In genomic region chr11:75421375-75422012, GRCm38 (mm10) we compare ENCODE assay signal across 9 mouse cellular contexts. TPM values are rescaled to one million over a fixed set of nuclear protein-coding genes. Genes with fewer than 3 reads are reported as not detected.
DNase-seq lines count a peak whose midpoint lies in the region; ATAC-seq lines count a peak whose summit lies in the region.
"Had no signal": no experiment of that assay in that cellular context is flagged by ENCODE, and none has a peak within 500 bp of the region (broad histone marks: within the 10 kb centered on the region; RNA-seq: fewer than 3 reads in every experiment).

No protein-coding gene starts in this region.

- no peaks in the 10 kb centered on the region for H3K27me3 ChIP-seq in limb, embryonic 15.5 days

- peak overlapping the region; percentile 52 for H3K4me2 ChIP-seq in limb, embryonic 15.5 days

- H3K9me3 ChIP-seq in limb, embryonic 15.5 days = no peaks in the 10 kb centered on the region

- peak; percentile 47 for DNase-seq in adrenal gland, postnatal 14 days
- no peak for DNase-seq in adrenal gland, adult 18-20 months (ENCODE audit: low spot score in 2 of 2)
- DNase-seq in 3T3-L1 (ENCODE audit: low read depth, low spot score) = peak; percentile 92
- DNase-seq in gastrocnemius, postnatal 25 days = peak; percentile 56
- DNase-seq in left cerebral cortex, adult 11 months (ENCODE audit: low spot score) = no peak
- no peak for DNase-seq in right cerebral cortex, postnatal 4 days

- WGBS in limb, embryonic 15.5 days = 30% methylated on average over 6 of the region's 6 CpGs

- peak overlapping the region; percentile 47; the same call in 1 of the 2 replicates for H3K9ac ChIP-seq in limb, embryonic 15.5 days

- peak overlapping the region; percentile 67 for H3K27ac ChIP-seq in limb, embryonic 15.5 days

- peak overlapping the region; percentile 48 for H3K4me3 ChIP-seq in limb, embryonic 15.5 days

- 0 out of 2 replicates have a peak, but pooled peaks have one; percentile 42 for ATAC-seq in limb, embryonic 15.5 days (ENCODE audit: insufficient number of reproducible peaks, low FRiP score, low TSS enrichment, low read depth)
- ATAC-seq in CD4-positive, CD25-positive, alpha-beta regulatory T cell, adult 4 months = no peak

- no peaks in the 10 kb centered on the region for H3K36me3 ChIP-seq in limb, embryonic 15.5 days

- H3K4me1 ChIP-seq in limb, embryonic 15.5 days = peaks cover 23% of the 10 kb centered on the region

RNA-seq across cellular contexts. Expression of gene Serpinf1, which starts 1.0 kb away (rescaled TPM):
- 54.0 and 116 TPM in 2 replicates for total RNA-seq in adrenal gland, postnatal 14 days (2021)
- 10 to 100 TPM; 13.7 to 28.0 TPM for total RNA-seq in adrenal gland, adult 18-20 months (2021)
- total RNA-seq in gastrocnemius, postnatal 25 days (2021) = 10 to 100 TPM; 98.5 to 98.7 TPM
- 296 and 333 TPM in 2 replicates for polyA plus RNA-seq in limb, embryonic 15.5 days (2015; fragmentation: Nextera tagmentation; extraction: Ambion mirVana)
- 1 to 10 TPM; 3.4 to 6.9 TPM for polyA plus RNA-seq in CD4-positive, CD25-positive, alpha-beta regulatory T cell, adult 4 months (2017; shearing (Covaris generic))

RNA-seq across cellular contexts. Expression of gene Serpinf2, which starts 17.9 kb away (rescaled TPM):
- total RNA-seq in adrenal gland, postnatal 14 days (2021) = 6.8 and 123 TPM in 2 replicates
- total RNA-seq in adrenal gland, adult 18-20 months (2021) = not detected
- not detected for total RNA-seq in gastrocnemius, postnatal 25 days (2021)
- 0.12 and 1.6 TPM in 2 replicates for polyA plus RNA-seq in limb, embryonic 15.5 days (2015; fragmentation: Nextera tagmentation; extraction: Ambion mirVana)
- polyA plus RNA-seq in CD4-positive, CD25-positive, alpha-beta regulatory T cell, adult 4 months (2017; shearing (Covaris generic)) = under 1 TPM in 1 of 2 experiments, not detected in 1; 0.32 TPM
- total RNA-seq: heart, postnatal 10 days had no signal

RNA-seq across cellular contexts. Expression of gene Wdr81, which starts 33.0 kb away (rescaled TPM):
- total RNA-seq in adrenal gland, postnatal 14 days (2021) = 14.2 and 16.5 TPM in 2 replicates
- total RNA-seq in adrenal gland, adult 18-20 months (2021) = 10 to 100 TPM; 11.5 to 15.3 TPM
- 1 to 10 TPM; 4.7 to 5.7 TPM for total RNA-seq in gastrocnemius, postnatal 25 days (2021)
- 5.8 and 6.5 TPM in 2 replicates for polyA plus RNA-seq in limb, embryonic 15.5 days (2015; fragmentation: Nextera tagmentation; extraction: Ambion mirVana)
- polyA plus RNA-seq in CD4-positive, CD25-positive, alpha-beta regulatory T cell, adult 4 months (2017; shearing (Covaris generic)) = 1 to 10 TPM; 6.3 to 9.9 TPM

RNA-seq across cellular contexts. Expression of gene Tlcd2, which starts 40.0 kb away (rescaled TPM):
- total RNA-seq in adrenal gland, postnatal 14 days (2021) = 13.9 and 24.7 TPM in 2 replicates
- 1 to 10 TPM; 8.1 to 9.1 TPM for total RNA-seq in adrenal gland, adult 18-20 months (2021)
- total RNA-seq in gastrocnemius, postnatal 25 days (2021) = 1 to 10 TPM; 3.9 to 6.9 TPM
- 28.2 and 30.8 TPM in 2 replicates for polyA plus RNA-seq in limb, embryonic 15.5 days (2015; fragmentation: Nextera tagmentation; extraction: Ambion mirVana)
- 1 to 10 TPM; 8.8 to 9.0 TPM for polyA plus RNA-seq in CD4-positive, CD25-positive, alpha-beta regulatory T cell, adult 4 months (2017; shearing (Covaris generic))

Comparison
In these comparisons a context has a peak if more than half of its experiments do, and no peak if none do; other contexts are left out.
1. DNase-seq: peak in adrenal gland, postnatal 14 days (single experiment), 3T3-L1 (single experiment) and gastrocnemius, postnatal 25 days (single experiment); none in adrenal gland, adult 18-20 months (0 of 2), left cerebral cortex, adult 11 months (single experiment) and right cerebral cortex, postnatal 4 days (single experiment).